Mouse (Mus musculus) urinary bladder, adult 18-20 months (tissue): ENCODE results near the gene Nucb1.
A peak's percentile ranks its signal among the peaks of the same experiment; 100 is the strongest.

ENCODE experiments used
- DNase-seq, 2 experiments: peaks; one replicate each; pipeline ENCODE4 v3.0.0; 2022; ENCODE audit warnings: low spot score in 2 of 2, mixed read lengths in 2 of 2

The Nucb1 gene

GRCm38 (mm10) chr7:45462325-45462724 lies 47.9 kb downstream of the Nucb1 start:
- no peak for DNase-seq

- DNase-seq = no peak
Observed at GRCm38 (mm10) chr7:45461781-45462180, 48.4 kb downstream of the Nucb1 start.

GRCm38 (mm10) chr7:45461326-45461725 lies 48.9 kb downstream of the Nucb1 start:
- no peak for DNase-seq

GRCm38 (mm10) chr7:45460860-45461314 lies 49.3 kb downstream of the Nucb1 start:
- DNase-seq = peak; percentile 72 to 81

- no peak for DNase-seq
Observed at GRCm38 (mm10) chr7:45460377-45460776, 49.8 kb downstream of the Nucb1 start.

GRCm38 (mm10) chr7:45459564-45460140 lies 50.6 kb downstream of the Nucb1 start, which contains the start of gene Ftl1:
Gene Ftl1, minus strand, starts transcription at chr7:45459884.
- peak; percentile 81 to 98 for DNase-seq

- peak; percentile 48 to 57 for DNase-seq
Observed at GRCm38 (mm10) chr7:45458748-45459563, 51.2 kb downstream of the Nucb1 start.

- DNase-seq = no peak
Observed at GRCm38 (mm10) chr7:45457204-45458060, 52.8 kb downstream of the Nucb1 start.

- no peak for DNase-seq
Observed at GRCm38 (mm10) chr7:45456721-45457203, 53.4 kb downstream of the Nucb1 start.

GRCm38 (mm10) chr7:45455932-45456696 lies 54.1 kb downstream of the Nucb1 start:
- no peak for DNase-seq

- no peak for DNase-seq
Observed at GRCm38 (mm10) chr7:45454971-45455370, 55.2 kb downstream of the Nucb1 start.

- DNase-seq = peak; percentile 56 to 61
Observed at GRCm38 (mm10) chr7:45451344-45451982, 58.7 kb downstream of the Nucb1 start.

- no peak for DNase-seq
Observed at GRCm38 (mm10) chr7:45449974-45450373, 60.2 kb downstream of the Nucb1 start.

GRCm38 (mm10) chr7:45447325-45447990 lies 62.7 kb downstream of the Nucb1 start:
- no peak for DNase-seq

- no peak for DNase-seq
Observed at GRCm38 (mm10) chr7:45446589-45446988, 63.6 kb downstream of the Nucb1 start.

GRCm38 (mm10) chr7:45443526-45444420 lies 66.4 kb downstream of the Nucb1 start:
- DNase-seq = no peak
